Comparison of ENCODE assay signal across 8 mouse cellular contexts in the genomic region with DNA sequence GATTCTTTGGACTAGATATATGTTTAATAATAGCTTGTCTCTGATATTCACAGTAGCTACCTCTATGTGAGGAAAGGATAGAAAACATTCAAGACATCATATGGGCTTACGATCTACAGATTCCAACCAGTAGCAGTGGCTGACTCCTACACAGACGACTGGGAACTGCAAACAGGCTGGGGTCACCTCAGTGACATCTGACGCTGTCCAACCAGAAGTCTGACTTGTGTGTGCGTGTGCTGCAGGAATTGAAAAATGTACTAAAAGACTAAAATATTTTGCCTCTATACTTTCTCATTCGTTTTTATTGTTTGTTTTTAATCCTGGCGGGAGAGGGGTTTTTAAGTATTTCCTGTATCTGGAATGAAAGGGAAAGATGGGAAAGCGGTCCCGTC. TPM values are rescaled to one million over a fixed set of nuclear protein-coding genes. Genes with fewer than 3 reads are reported as not detected.
DNase-seq lines count a peak whose midpoint lies in the region; ATAC-seq and TF ChIP-seq lines count a peak whose summit lies in the region.

No protein-coding gene starts in this region.

- TF ChIP-seq CTCF in G1E (IDR thresholded peaks at IDR 0.05; ENCODE audit: low read depth, low read length): no peak

- DNase-seq in heart, postnatal 25 days (ENCODE audit: low spot score): no peak
- no peak for DNase-seq in G1E (ENCODE audit: low spot score)
- DNase-seq in liver, embryonic 11.5 days (ENCODE audit: low spot score): no peak
- peak; percentile 51 for DNase-seq in splenic B cell, adult 2 months (ENCODE audit: low read depth, low spot score)
- DNase-seq in spleen, adult 12 weeks (ENCODE audit: low spot score): no peak
- DNase-seq in ovary, postnatal 36 days (ENCODE audit: low spot score): no peak

- peak overlapping the region; percentile 91 for H3K4me3 ChIP-seq in heart, embryonic 12.5 days
- H3K4me3 ChIP-seq in G1E (ENCODE audit: low read depth, low read length): peak overlapping the region; percentile 93
- peak overlapping the region; percentile 98 for H3K4me3 ChIP-seq in forebrain, embryonic 16.5 days (replicated peaks; ENCODE audit: low read length)
- peak overlapping the region; percentile 97 for H3K4me3 ChIP-seq in liver, embryonic 11.5 days (ENCODE audit: low read depth, low read length)

- 2% methylated on average over 8 of the region's 8 CpGs for WGBS in heart, embryonic 12.5 days
- WGBS in forebrain, embryonic 16.5 days: 3% methylated on average over 8 of the region's 8 CpGs
- 4% methylated on average over 8 of the region's 8 CpGs for WGBS in liver, embryonic 11.5 days

- peaks cover 27% of the 10 kb centered on the region for H3K4me1 ChIP-seq in heart, embryonic 12.5 days (replicated peaks)
- H3K4me1 ChIP-seq in G1E (ENCODE audit: insufficient read depth, low read depth, low read length): peaks cover 34% of the 10 kb centered on the region
- H3K4me1 ChIP-seq in forebrain, embryonic 16.5 days (replicated peaks; ENCODE audit: control insufficient read depth, insufficient read depth, low read length): peaks cover 30% of the 10 kb centered on the region
- H3K4me1 ChIP-seq in liver, embryonic 11.5 days (replicated peaks; ENCODE audit: control insufficient read depth, insufficient read depth, low read length): peaks cover 21% of the 10 kb centered on the region

- H3K27me3 ChIP-seq in heart, embryonic 12.5 days (replicated peaks): no peaks in the 10 kb centered on the region
- no peaks in the 10 kb centered on the region for H3K27me3 ChIP-seq in G1E (ENCODE audit: insufficient read depth, low read length)
- H3K27me3 ChIP-seq in forebrain, embryonic 16.5 days (replicated peaks; ENCODE audit: control insufficient read depth, insufficient read depth, low read length): no peaks in the 10 kb centered on the region
- H3K27me3 ChIP-seq in liver, embryonic 11.5 days (replicated peaks; ENCODE audit: control insufficient read depth, insufficient read depth, low read length): no peaks in the 10 kb centered on the region
- H3K27me3 ChIP-seq in splenic B cell, adult 2 months (ENCODE audit: control insufficient read depth, insufficient read depth, low read length, poor library complexity, severe bottlenecking): no peaks in the 10 kb centered on the region

- H3K36me3 ChIP-seq in heart, embryonic 12.5 days: no peaks in the 10 kb centered on the region
- peaks cover 9% of the 10 kb centered on the region for H3K36me3 ChIP-seq in G1E (replicated peaks)
- H3K36me3 ChIP-seq in forebrain, embryonic 16.5 days (ENCODE audit: control insufficient read depth, insufficient read depth): no peaks in the 10 kb centered on the region
- no peaks in the 10 kb centered on the region for H3K36me3 ChIP-seq in liver, embryonic 11.5 days (ENCODE audit: control insufficient read depth, insufficient read depth, low read length)
- peaks cover 3% of the 10 kb centered on the region; the same call in 1 of the 2 replicates for H3K36me3 ChIP-seq in splenic B cell, adult 2 months (ENCODE audit: control insufficient read depth, insufficient read depth, low read length, poor library complexity, severe bottlenecking)

- H3K4me2 ChIP-seq in heart, embryonic 12.5 days: peak overlapping the region; percentile 96
- H3K4me2 ChIP-seq in forebrain, embryonic 16.5 days (ENCODE audit: low read length): peak overlapping the region; percentile 74
- peak overlapping the region; percentile 92 for H3K4me2 ChIP-seq in liver, embryonic 11.5 days

- peak overlapping the region; percentile 95 for H3K27ac ChIP-seq in heart, embryonic 12.5 days (ENCODE audit: poor library complexity, severe bottlenecking)
- H3K27ac ChIP-seq in forebrain, embryonic 16.5 days (ENCODE audit: low read length): peak overlapping the region; percentile 96
- H3K27ac ChIP-seq in liver, embryonic 11.5 days (ENCODE audit: low read depth, low read length): 0 out of 2 replicates have a peak overlapping the region, but pooled peaks have one; percentile 92

- H3K9me3 ChIP-seq in heart, embryonic 12.5 days (replicated peaks): no peaks in the 10 kb centered on the region
- H3K9me3 ChIP-seq in G1E (replicated peaks): no peaks in the 10 kb centered on the region
- no peaks in the 10 kb centered on the region for H3K9me3 ChIP-seq in forebrain, embryonic 16.5 days (ENCODE audit: control insufficient read depth, low read length)
- no peaks in the 10 kb centered on the region for H3K9me3 ChIP-seq in liver, embryonic 11.5 days (ENCODE audit: control insufficient read depth, low read length)

- no peak for ATAC-seq in heart, embryonic 12.5 days (ENCODE audit: insufficient number of reproducible peaks, low FRiP score)
- no peak for ATAC-seq in G1E (ENCODE audit: extremely low read depth, insufficient number of reproducible peaks, low FRiP score, poor library complexity, severe bottlenecking)
- 0 out of 2 replicates have a peak, but pooled peaks have one; percentile 16 for ATAC-seq in forebrain, embryonic 16.5 days
- no peak for ATAC-seq in liver, embryonic 11.5 days (replicated peaks; ENCODE audit: low FRiP score)

- intact Hi-C loops in heart, postnatal 25 days (cut with DNase I): loop anchor here (2.0 to 5.0 kb wide), 2 partner anchors 50 to 122 kb away; no protein-coding TSS in a partner anchor

- H3K9ac ChIP-seq in heart, embryonic 12.5 days: peak overlapping the region; percentile 96
- H3K9ac ChIP-seq in forebrain, embryonic 16.5 days (replicated peaks; ENCODE audit: low read depth, low read length): peak overlapping the region; percentile 99
- peak overlapping the region; percentile 92 for H3K9ac ChIP-seq in liver, embryonic 11.5 days (ENCODE audit: low read depth, low read length)

RNA-seq across cellular contexts. Expression of gene Vezf1, which starts 0.9 kb away (rescaled TPM):
- polyA plus RNA-seq in heart, embryonic 12.5 days (2016; fragmentation: Nextera tagmentation; extraction: Ambion mirVana): 27.3 and 29.3 TPM in 2 replicates
- 10 to 100 TPM; 40.7 to 45.3 TPM for total RNA-seq in heart, postnatal 25 days (2021)
- total RNA-seq in G1E (2014; fragmentation: Nextera tagmentation): 78.3 and 90.9 TPM in 2 replicates
- total RNA-seq in G1E (2017): 48.2 and 60.2 TPM in 2 replicates
- 15.8 and 16.8 TPM in 2 replicates for polyA plus RNA-seq in G1E (2012)
- 59.7 and 68.1 TPM in 2 replicates for polyA plus RNA-seq in forebrain, embryonic 16.5 days (2015; fragmentation: Nextera tagmentation; extraction: Ambion mirVana)
- 21.7 and 24.0 TPM in 2 replicates for polyA plus RNA-seq in liver, embryonic 11.5 days (2014; fragmentation: Nextera tagmentation; extraction: Ambion mirVana)

RNA-seq across cellular contexts. Expression of gene Srsf1, which starts 20.0 kb away (rescaled TPM):
- polyA plus RNA-seq in heart, embryonic 12.5 days (2016; fragmentation: Nextera tagmentation; extraction: Ambion mirVana): 254 and 260 TPM in 2 replicates
- total RNA-seq in heart, postnatal 25 days (2021): 100 to 1,000 TPM in 1 of 2 experiments, 10 to 100 TPM in 1; 95.4 to 116 TPM
- total RNA-seq in G1E (2014; fragmentation: Nextera tagmentation): 241 and 257 TPM in 2 replicates
- total RNA-seq in G1E (2017): 397 and 406 TPM in 2 replicates
- polyA plus RNA-seq in G1E (2012): 293 and 298 TPM in 2 replicates
- polyA plus RNA-seq in forebrain, embryonic 16.5 days (2015; fragmentation: Nextera tagmentation; extraction: Ambion mirVana): 290 and 334 TPM in 2 replicates
- polyA plus RNA-seq in liver, embryonic 11.5 days (2014; fragmentation: Nextera tagmentation; extraction: Ambion mirVana): 323 and 337 TPM in 2 replicates

RNA-seq across cellular contexts. Expression of gene Cuedc1, which starts 30.7 kb away (rescaled TPM):
- polyA plus RNA-seq in heart, embryonic 12.5 days (2016; fragmentation: Nextera tagmentation; extraction: Ambion mirVana): 20.7 and 22.9 TPM in 2 replicates
- total RNA-seq in heart, postnatal 25 days (2021): 10 to 100 TPM; 50.4 to 55.1 TPM
- total RNA-seq in G1E (2014; fragmentation: Nextera tagmentation) (29.2 and 36.4 TPM in 2 replicates), G1E (2017) (16.7 and 18.9 TPM in 2 replicates)
- 29.6 and 31.7 TPM in 2 replicates for polyA plus RNA-seq in G1E (2012)
- polyA plus RNA-seq in forebrain, embryonic 16.5 days (2015; fragmentation: Nextera tagmentation; extraction: Ambion mirVana): 36.0 and 40.3 TPM in 2 replicates
- polyA plus RNA-seq in liver, embryonic 11.5 days (2014; fragmentation: Nextera tagmentation; extraction: Ambion mirVana): 5.3 and 6.9 TPM in 2 replicates
